Mouse (Mus musculus) B cell, adult 2 months (primary cell): ENCODE results near the gene Kpna1.
A peak's percentile ranks its signal among the peaks of the same experiment; 100 is the strongest.

ENCODE experiments used
- DNase-seq, 2 experiments: peaks; one replicate each; pipeline ENCODE4 v3.0.0; 2022

The Kpna1 gene

GRCm38 (mm10) chr16:36071450-36072379 is 93.2 kb downstream of the Kpna1 start, which contains the start of the genes Fam162a and Ccdc58:
Fam162a (minus strand) TSS chr16:36071594.
Ccdc58 (plus strand) TSS chr16:36071685.
- peak; percentile 94 for DNase-seq

GRCm38 (mm10) chr16:36072410-36073011 is 94.0 kb downstream of the Kpna1 start:
- DNase-seq = no peak

- DNase-seq = no peak
Measured at GRCm38 (mm10) chr16:36074772-36075171, 96.2 kb downstream of the Kpna1 start.

GRCm38 (mm10) chr16:36079916-36080315 is 101.4 kb downstream of the Kpna1 start:
- no peak for DNase-seq
